Mouse (Mus musculus) hindbrain, embryonic 14.5 days (tissue): ENCODE data around the gene Cd99l2. TPM values are rescaled to one million over a fixed set of nuclear protein-coding genes. Genes with fewer than 3 reads are reported as not detected.

Experiments
- ATAC-seq: fragments of 200-750 bp; cut with Nextera tagmentation; 2 replicates; pipeline ENCODE4 v1.8.0; 2017; ENCODE audit warnings: moderate number of reproducible peaks, mild to moderate bottlenecking, moderate TSS enrichment, moderate library complexity; ENCODE audit not compliant: low FRiP score
- DNase-seq: peaks from one replicate; pipeline ENCODE4 v3.0.0-alpha.2; 2015; ENCODE audit warnings: low spot score
- H3K27ac ChIP-seq: fragments of 300-500 bp; sonication (generic); 2 replicates; pipeline ENCODE4 v1.5.1; 2014; ENCODE audit warnings: mild to moderate bottlenecking, moderate library complexity
- H3K27me3 ChIP-seq: fragments of 300-500 bp; sonication (generic); 2 replicates; pipeline ENCODE4 v1.6.1; 2014; ENCODE audit warnings: mild to moderate bottlenecking, low read length, mixed read lengths; ENCODE audit not compliant: control insufficient read depth, insufficient read depth
- H3K36me3 ChIP-seq: fragments of 300-500 bp; sonication (generic); replicated peaks from 2 replicates; pipeline ENCODE4 v1.6.1; 2014; ENCODE audit not compliant: control insufficient read depth, insufficient read depth
- H3K4me1 ChIP-seq: fragments of 300-500 bp; sonication (generic); replicated peaks from 2 replicates; pipeline ENCODE4 v1.6.1; 2014; ENCODE audit warnings: antibody characterized with exemption, low read length, mixed read lengths; ENCODE audit not compliant: control insufficient read depth, insufficient read depth
- H3K4me2 ChIP-seq: fragments of 300-500 bp; sonication (generic); replicated peaks from 2 replicates; pipeline ENCODE4 v1.6.1; 2014; ENCODE audit warnings: mild to moderate bottlenecking, moderate library complexity
- H3K4me3 ChIP-seq: fragments of 300-500 bp; sonication (generic); replicated peaks from 2 replicates; pipeline ENCODE4 v1.5.1; 2014; ENCODE audit warnings: mild to moderate bottlenecking, low read length
- H3K9ac ChIP-seq: fragments of 300-500 bp; sonication (generic); 2 replicates; pipeline ENCODE4 v1.6.1; 2014
- H3K9me3 ChIP-seq: fragments of 300-500 bp; sonication (generic); 2 replicates; pipeline ENCODE4 v1.6.1; 2016; ENCODE audit warnings: low read length; ENCODE audit not compliant: control insufficient read depth
- WGBS: fragments of 180-500 bp; shearing (Covaris S2); extraction: QIAGEN DNeasy Blood & Tissue Kit; methylation state at CpG from one replicate; pipeline ENCODE4 v1.1.7; 2014; 5-methylcytosine and 5-hydroxymethylcytosine counted together
- microRNA-seq: library from miRNA; unstranded; fragments of <30 nt; microRNA quantifications from one replicate; pipeline ENCODE4, GENCODE M21; 2016
- polyA plus RNA-seq: library from polyadenylated mRNA; unstranded; fragments of >200 nt; fragmentation: Nextera tagmentation; extraction: Ambion mirVana; gene quantifications from 2 replicates; pipeline ENCODE4 v1.2.1, GENCODE M21; 2014

The Cd99l2 gene
- polyA plus RNA-seq, 1 experiment from 2014 or later: 66.7 TPM

DNA sequence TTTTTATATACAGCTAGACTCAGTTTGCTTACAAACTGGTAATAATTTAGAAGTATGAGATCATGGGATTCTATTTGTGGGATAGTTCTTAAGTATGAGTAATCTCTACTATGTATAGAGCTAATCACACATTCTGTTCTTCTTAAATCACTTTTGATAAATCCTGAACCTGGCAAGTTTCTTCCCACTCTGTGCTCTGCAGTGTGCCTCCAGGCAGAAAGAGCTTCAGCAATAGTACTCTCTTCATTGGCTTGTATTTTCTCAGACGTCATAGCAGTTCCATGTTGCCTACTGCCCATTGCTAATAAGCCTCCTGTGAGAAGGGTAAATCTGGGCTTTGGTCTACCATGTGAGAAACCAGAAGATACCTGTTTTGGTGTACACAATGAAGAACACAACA, 84.3 kb downstream of the Cd99l2 start:
- no peaks in the 10 kb centered on the region for H3K27me3 ChIP-seq
- H3K4me1 ChIP-seq: no peaks in the 10 kb centered on the region
- no peak overlapping the region for H3K4me2 ChIP-seq
- ATAC-seq: no peak
- DNase-seq: no peak
- H3K27ac ChIP-seq: no peak overlapping the region
- WGBS: 74% methylated on average over 1 of the region's 1 CpGs
- H3K9ac ChIP-seq: no peak overlapping the region
- no peaks in the 10 kb centered on the region for H3K9me3 ChIP-seq
- no peak overlapping the region for H3K4me3 ChIP-seq
- peaks cover 2% of the 10 kb centered on the region; the same call in 1 of the 2 replicates for H3K36me3 ChIP-seq

DNA sequence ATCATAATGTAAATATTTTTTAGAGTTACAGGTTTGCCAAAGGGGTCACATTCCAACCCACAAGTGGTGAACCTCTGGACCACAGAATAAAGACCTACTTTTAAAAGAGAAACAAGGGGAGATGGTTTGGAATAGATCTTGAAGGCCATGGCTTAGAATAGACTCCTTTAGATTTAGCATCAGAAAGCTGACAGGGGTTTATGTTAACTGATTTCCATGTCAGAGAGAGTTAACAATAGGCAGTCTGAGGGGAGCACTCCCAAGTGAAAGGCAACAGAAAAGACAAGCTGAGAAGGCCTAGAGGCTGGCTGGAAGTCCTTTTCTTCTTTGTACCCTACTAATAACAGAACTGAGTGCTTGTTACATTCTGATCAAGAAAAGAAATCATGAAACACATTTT, 86.4 kb downstream of the Cd99l2 start:
- Histone ChIP-seq H3K27me3 (no peaks in the 10 kb centered on the region), H3K4me3 (no peak overlapping the region), H3K4me1 (no peaks in the 10 kb centered on the region), H3K36me3 (peaks cover 10% of the 10 kb centered on the region; the same call in 1 of the 2 replicates), H3K9ac (no peak overlapping the region), H3K4me2 (no peak overlapping the region), H3K27ac (no peak overlapping the region), H3K9me3 (no peaks in the 10 kb centered on the region)
- ATAC-seq: no peak
- DNase-seq: no peak

DNA sequence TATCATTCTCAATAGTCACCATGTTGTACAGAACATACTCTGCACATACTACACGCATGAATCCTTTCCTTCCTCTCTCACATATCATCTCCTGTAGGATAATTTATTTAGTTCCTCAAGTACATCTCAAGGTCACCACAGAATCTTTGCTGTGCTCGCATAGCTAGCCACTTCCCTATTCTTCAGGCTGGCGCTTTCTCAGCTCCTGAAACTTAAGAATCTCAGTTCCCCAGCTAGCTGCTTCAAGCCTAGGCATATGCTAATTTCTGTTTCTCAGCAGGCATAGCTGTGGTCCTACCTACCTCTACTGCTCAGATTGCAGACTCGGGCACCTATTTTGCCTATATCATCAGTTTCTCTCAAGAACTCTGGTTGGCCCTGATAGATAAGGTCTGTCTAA, 96.3 kb downstream of the Cd99l2 start:
- no peaks in the 10 kb centered on the region for H3K9me3 ChIP-seq
- H3K4me2 ChIP-seq: no peak overlapping the region
- no peak overlapping the region for H3K9ac ChIP-seq
- ATAC-seq: no peak
- peaks cover 6% of the 10 kb centered on the region; the same call in 1 of the 2 replicates for H3K36me3 ChIP-seq
- H3K4me3 ChIP-seq: no peak overlapping the region
- WGBS: 74% methylated on average over 4 of the region's 4 CpGs
- no peaks in the 10 kb centered on the region for H3K27me3 ChIP-seq
- no peak for DNase-seq
- no peak overlapping the region for H3K27ac ChIP-seq
- H3K4me1 ChIP-seq: no peaks in the 10 kb centered on the region

DNA sequence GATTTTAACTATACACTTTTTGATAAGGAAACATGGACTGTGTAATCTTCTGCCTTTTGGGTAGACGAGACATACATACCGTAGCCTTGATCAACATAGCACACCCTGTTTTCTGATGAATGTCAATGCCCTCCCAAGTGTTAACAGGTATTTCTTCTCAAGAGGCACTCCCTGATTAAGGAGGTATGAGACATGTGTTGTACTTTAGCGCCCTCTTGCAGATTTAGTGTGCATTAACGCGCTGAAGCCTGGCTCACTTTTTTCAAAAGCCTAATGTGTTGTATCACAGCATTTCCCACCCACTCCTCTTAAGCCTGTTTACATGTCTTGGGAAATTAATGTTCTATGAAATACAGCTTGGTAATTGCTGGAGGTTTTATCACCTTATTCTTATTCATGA, 111.1 kb downstream of the Cd99l2 start:
- Histone ChIP-seq H3K9me3 (no peaks in the 10 kb centered on the region), H3K27me3 (no peaks in the 10 kb centered on the region), H3K9ac (no peak overlapping the region), H3K4me3 (no peak overlapping the region), H3K36me3 (no peaks in the 10 kb centered on the region), H3K4me1 (no peaks in the 10 kb centered on the region), H3K27ac (no peak overlapping the region), H3K4me2 (no peak overlapping the region)
- 50% methylated on average over 5 of the region's 5 CpGs for WGBS
- ATAC-seq (no peak), DNase-seq (peak; percentile 47)

DNA sequence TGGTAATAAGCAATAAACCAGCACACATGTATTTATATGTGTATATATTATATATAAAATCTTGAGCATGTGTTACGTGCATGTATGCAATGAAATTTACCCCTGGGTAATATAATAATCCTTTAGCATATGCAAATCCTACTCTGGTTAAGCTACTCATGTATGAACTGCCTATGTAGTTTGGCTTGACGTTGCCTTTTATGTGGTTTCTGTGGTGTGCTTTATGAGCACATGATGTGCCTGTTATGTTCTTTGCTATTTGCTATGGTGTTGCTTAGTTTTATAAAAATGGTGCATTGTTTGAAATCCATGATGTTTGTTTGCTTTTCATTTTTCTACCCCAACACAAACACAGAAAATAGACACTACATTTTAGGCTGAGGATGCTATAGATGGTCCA, 114.2 kb downstream of the Cd99l2 start:
- Histone ChIP-seq H3K27ac (no peak overlapping the region), H3K27me3 (no peaks in the 10 kb centered on the region), H3K9me3 (no peaks in the 10 kb centered on the region), H3K9ac (no peak overlapping the region), H3K36me3 (no peaks in the 10 kb centered on the region), H3K4me3 (no peak overlapping the region), H3K4me2 (no peak overlapping the region), H3K4me1 (no peaks in the 10 kb centered on the region)
- DNase-seq (no peak), ATAC-seq (no peak)
- 70% methylated on average over 2 of the region's 2 CpGs for WGBS

DNA sequence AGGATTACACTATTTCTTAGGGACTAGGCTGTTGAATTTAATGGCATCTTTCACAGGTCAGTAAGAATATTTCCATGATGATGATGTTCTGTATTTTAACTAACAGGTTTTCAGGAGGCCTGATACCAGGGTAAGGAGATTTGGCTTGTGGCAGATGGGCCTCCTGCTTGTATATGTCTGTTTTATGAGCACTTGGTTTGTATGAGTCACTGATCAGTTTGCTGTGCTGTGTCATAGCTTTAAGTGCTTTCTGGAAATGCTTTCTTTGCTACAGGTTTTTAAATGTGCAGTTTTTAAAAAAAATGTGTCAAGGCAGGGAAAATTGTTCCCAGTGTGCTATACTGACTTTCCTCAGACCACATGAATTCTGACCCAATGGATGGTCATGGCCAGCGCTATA, 115.9 kb downstream of the Cd99l2 start:
- Histone ChIP-seq H3K4me3 (no peak overlapping the region), H3K9me3 (no peaks in the 10 kb centered on the region)
- WGBS: 88% methylated on average over 1 of the region's 1 CpGs

More for the DNA sequence above, 115.9 kb downstream of the Cd99l2 start:
- ATAC-seq (no peak), DNase-seq (no peak)
- H3K27me3 ChIP-seq: no peaks in the 10 kb centered on the region
- no peak overlapping the region for H3K9ac ChIP-seq
- no peak overlapping the region for H3K27ac ChIP-seq
- H3K4me2 ChIP-seq: no peak overlapping the region
- H3K4me1 ChIP-seq: no peaks in the 10 kb centered on the region
- no peaks in the 10 kb centered on the region for H3K36me3 ChIP-seq

Small RNA genes lying within 50 kb of the gene (microRNA-seq; reads per million reads assigned to microRNA genes)
- not detected for gene Gm23945

Other genes starting within 250 kb of the Cd99l2 start
- 23.2 and 25.4 TPM in 2 replicates for gene Mtmr1, start 128.1 kb downstream of the Cd99l2 start, polyA plus RNA-seq
- gene Hmgb3, start 63.1 kb upstream of the Cd99l2 start, polyA plus RNA-seq: 350 and 353 TPM in 2 replicates
- 1.8 and 2.6 TPM in 2 replicates for gene Gpr50, start 170.8 kb upstream of the Cd99l2 start, polyA plus RNA-seq